Mouse (Mus musculus) kidney, embryonic 14.5 days (tissue): ENCODE data around the gene Glmp. TPM values are rescaled to one million over a fixed set of nuclear protein-coding genes. Genes with fewer than 3 reads are reported as not detected.
"Not testable (repeated sequence)": the region's sequence is repeated elsewhere in the genome, so short reads cannot be mapped to it uniquely, and the experiment has no call there.

Experiments
- ATAC-seq: fragments of 200-750 bp; cut with Nextera tagmentation; 2 replicates; pipeline ENCODE4 v1.8.0; 2017; ENCODE audit warnings: moderate number of reproducible peaks, mild to moderate bottlenecking, moderate TSS enrichment, moderate library complexity; ENCODE audit not compliant: low FRiP score, low TSS enrichment
- H3K27ac ChIP-seq: fragments of 300-500 bp; sonication (generic); 2 replicates; pipeline ENCODE4 v1.5.1; 2014; ENCODE audit warnings: low read depth, mild to moderate bottlenecking, low read length, moderate library complexity, mixed read lengths
- H3K27me3 ChIP-seq: fragments of 300-500 bp; sonication (generic); 2 replicates; pipeline ENCODE4 v1.6.1; 2014; ENCODE audit warnings: mild to moderate bottlenecking, low read length; ENCODE audit not compliant: control insufficient read depth, insufficient read depth
- H3K36me3 ChIP-seq: fragments of 300-500 bp; sonication (generic); 2 replicates; pipeline ENCODE4 v1.6.1; 2014; ENCODE audit warnings: low read length, mixed read lengths; ENCODE audit not compliant: control insufficient read depth, insufficient read depth
- H3K4me1 ChIP-seq: fragments of 300-500 bp; sonication (generic); 2 replicates; pipeline ENCODE4 v1.6.1; 2014; ENCODE audit warnings: low read length, mixed read lengths; ENCODE audit not compliant: control insufficient read depth, insufficient read depth
- H3K4me2 ChIP-seq: fragments of 300-500 bp; sonication (generic); replicated peaks from 2 replicates; pipeline ENCODE4 v1.6.1; 2014; ENCODE audit warnings: low read depth, mild to moderate bottlenecking, low read length
- H3K4me3 ChIP-seq: fragments of 300-500 bp; sonication (generic); 2 replicates; pipeline ENCODE4 v1.5.1; 2014; ENCODE audit warnings: mild to moderate bottlenecking, low read length
- H3K9ac ChIP-seq: fragments of 300-500 bp; sonication (generic); 2 replicates; pipeline ENCODE4 v1.6.1; 2014; ENCODE audit warnings: low read depth, mild to moderate bottlenecking, low read length, moderate library complexity
- H3K9me3 ChIP-seq: fragments of 300-500 bp; sonication (generic); 2 replicates; pipeline ENCODE4 v1.6.1; 2016; ENCODE audit warnings: low read length; ENCODE audit not compliant: control insufficient read depth
- WGBS: fragments of 180-500 bp; shearing (Covaris S2); extraction: QIAGEN DNeasy Blood & Tissue Kit; methylation state at CpG from one replicate; pipeline ENCODE4 v1.1.7; 2014; 5-methylcytosine and 5-hydroxymethylcytosine counted together
- polyA plus RNA-seq: library from polyadenylated mRNA; unstranded; fragments of >200 nt; fragmentation: Nextera tagmentation; extraction: Ambion mirVana; gene quantifications from 2 replicates; pipeline ENCODE4 v1.2.1, GENCODE M21; 2014

The Glmp gene
- polyA plus RNA-seq, 1 experiment from 2014 or later: 138 TPM

DNA sequence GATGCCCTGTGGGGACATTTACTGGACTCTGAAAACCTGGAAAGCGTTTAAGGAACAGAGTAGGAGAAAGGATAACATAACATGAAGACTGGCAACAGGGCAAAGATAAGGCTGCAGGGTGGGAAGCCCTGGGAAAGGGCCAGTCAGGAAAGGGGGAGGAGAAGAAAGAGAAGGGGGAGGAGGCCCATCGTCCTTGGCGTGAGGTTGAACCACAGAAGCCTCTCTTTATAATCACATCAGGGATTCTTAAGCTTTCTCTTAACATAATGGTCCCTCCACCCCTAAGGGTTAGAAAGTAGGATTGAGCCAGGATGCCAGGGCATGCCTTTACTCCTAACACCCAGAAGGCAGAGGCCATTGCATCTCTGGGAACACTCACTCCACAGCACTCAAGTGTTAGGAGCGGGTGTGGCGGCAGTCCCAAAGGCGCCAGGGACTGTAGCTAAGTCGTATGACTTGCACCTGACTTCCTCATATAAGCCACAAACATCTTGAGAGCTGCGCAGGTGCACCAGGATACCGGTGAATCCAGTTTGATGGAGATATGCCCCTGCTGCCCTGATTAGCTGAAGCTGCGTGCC, 36.6 kb upstream of the Glmp start:
- H3K4me1 ChIP-seq, H3K36me3 ChIP-seq, H3K9me3 ChIP-seq, H3K27ac ChIP-seq, H3K4me3 ChIP-seq, H3K27me3 ChIP-seq, ATAC-seq, H3K9ac ChIP-seq, H3K4me2 ChIP-seq: not testable (repeated sequence)
- 84% methylated on average over 8 of the region's 10 CpGs for WGBS

DNA sequence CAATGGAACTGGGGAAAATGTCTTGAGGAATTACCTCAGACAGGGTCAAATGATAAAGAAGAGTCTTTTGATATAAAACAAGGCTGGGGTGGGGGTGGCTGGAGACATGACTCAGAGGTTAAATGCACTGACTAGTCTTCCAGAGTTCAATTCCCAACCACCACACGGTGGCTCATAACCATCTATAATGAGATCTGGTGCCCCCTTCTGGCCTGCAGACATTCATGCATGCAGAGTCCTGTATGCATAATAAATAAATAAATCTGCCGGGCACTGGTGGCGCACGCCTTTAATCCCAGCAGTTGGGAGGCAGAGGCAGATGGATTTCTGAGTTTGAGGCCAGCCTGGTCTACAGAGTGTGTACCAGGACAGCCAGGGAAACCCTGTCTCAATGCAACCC, 32.9 kb upstream of the Glmp start:
- Histone ChIP-seq H3K9me3 (no peaks in the 10 kb centered on the region), H3K27ac (no peak overlapping the region), H3K4me2 (no peak overlapping the region), H3K36me3 (no peaks in the 10 kb centered on the region; the same call in 1 of the 2 replicates), H3K27me3 (no peaks in the 10 kb centered on the region), H3K9ac (no peak overlapping the region), H3K4me1 (peaks cover 5% of the 10 kb centered on the region), H3K4me3 (no peak overlapping the region)
- no peak for ATAC-seq
- 57% methylated on average over 4 of the region's 4 CpGs for WGBS

DNA sequence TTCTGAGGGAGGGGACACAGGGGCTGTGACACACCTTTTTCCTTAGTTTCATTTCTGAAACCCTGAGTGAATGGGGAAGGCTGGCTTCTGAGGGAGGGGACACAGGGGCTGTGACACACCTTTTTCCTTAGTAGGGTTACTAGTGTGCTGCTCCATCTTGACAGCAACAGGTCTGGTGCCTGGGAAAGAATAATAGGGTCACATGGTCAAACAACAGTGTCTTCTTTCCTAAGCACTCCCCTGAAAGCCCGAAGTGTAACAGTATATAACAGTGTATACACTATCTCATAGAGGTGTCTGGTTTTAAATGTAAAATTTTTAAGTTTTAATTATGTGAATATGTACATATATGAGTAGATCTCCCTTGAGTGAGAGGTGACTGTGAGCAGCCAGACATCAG, 29.6 kb upstream of the Glmp start:
- Histone ChIP-seq H3K9ac (peak overlapping the region; percentile 69; the same call in 1 of the 2 replicates), H3K4me3 (peak overlapping the region; percentile 81; the same call in 1 of the 2 replicates)
- WGBS: 35% methylated on average over 1 of the region's 1 CpGs

DNA sequence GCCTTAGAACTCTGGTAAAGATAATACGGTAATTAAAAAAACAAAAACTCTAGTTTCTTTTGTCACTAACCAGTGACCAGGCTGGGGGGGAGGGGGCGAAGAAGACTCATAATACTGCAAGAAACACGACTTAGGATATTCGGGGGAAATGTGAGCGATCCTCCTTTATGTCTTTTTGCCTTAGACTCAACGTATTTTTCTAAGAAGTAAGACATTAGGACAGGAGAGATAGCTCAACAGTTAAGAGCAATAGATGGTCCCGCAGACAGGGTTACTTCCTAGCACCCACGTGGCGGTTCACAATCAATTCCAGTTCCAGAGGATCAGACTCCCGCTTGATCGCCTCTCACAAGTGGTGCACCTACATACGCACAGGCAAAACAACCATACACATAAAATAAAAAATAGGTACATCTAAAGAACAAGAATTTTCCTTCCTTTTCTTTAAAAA, 28.7 kb upstream of the Glmp start:
- H3K36me3 ChIP-seq: peaks cover 24% of the 10 kb centered on the region
- H3K27ac ChIP-seq: peak overlapping the region; percentile 88
- peak overlapping the region; percentile 57 for H3K4me2 ChIP-seq
- peak; percentile 14; the same call in 1 of the 2 replicates for ATAC-seq
- 2% methylated on average over 12 of the region's 12 CpGs for WGBS
- peaks cover 19% of the 10 kb centered on the region for H3K4me1 ChIP-seq
- no peaks in the 10 kb centered on the region for H3K27me3 ChIP-seq
- H3K4me3 ChIP-seq: peak overlapping the region; percentile 81
- H3K9ac ChIP-seq: peak overlapping the region; percentile 69
- H3K9me3 ChIP-seq: no peaks in the 10 kb centered on the region

More for the DNA sequence above, 29.6 kb upstream of the Glmp start:
- H3K27ac ChIP-seq, H3K27me3 ChIP-seq, H3K9me3 ChIP-seq, ATAC-seq: not testable (repeated sequence)
- peaks cover 15% of the 10 kb centered on the region for H3K36me3 ChIP-seq
- H3K4me2 ChIP-seq: peak overlapping the region; percentile 57
- H3K4me1 ChIP-seq: peaks cover 19% of the 10 kb centered on the region

DNA sequence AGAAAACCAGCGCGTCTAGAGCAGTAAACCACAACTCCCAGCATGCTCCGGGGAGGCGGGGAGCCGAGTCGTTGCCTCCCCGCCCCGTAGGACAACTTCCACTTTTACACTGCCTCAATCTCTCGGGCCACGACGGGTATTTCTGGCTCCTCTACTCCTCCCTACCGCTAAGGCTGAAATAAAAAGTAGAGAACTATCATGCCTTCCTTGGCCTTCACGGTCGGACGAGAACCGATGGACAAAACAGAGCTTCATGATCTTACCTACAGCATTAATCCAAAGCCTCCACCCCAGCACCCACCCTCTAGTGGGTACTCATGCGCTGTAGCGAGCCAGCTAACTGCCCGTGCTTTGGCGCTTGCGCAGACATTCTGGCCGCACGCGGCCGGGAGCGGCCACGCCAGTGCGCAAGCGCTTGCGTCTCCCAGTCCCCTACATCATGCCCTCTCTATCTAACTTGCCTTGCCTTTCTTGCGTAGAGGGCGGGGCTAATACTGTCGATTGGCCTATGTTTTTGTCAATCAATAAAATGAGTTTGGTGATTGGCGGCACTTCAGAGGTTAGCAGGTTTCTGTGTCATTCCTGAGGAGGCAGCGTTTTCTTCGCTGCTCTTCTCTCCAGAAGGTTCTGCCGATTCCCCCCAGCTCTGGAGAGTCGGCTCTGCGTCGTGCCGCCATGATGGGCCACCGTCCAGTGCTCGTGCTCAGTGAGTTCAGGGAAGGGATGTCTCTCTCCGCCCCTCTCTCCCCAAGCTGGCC, 28.1 kb upstream of the Glmp start, which contains the start of the genes Tsacc and Cct3:
Tsacc (minus strand) TSS at position 439 of the 758 bp plus-strand sequence.
Cct3 (plus strand) TSS at position 556 of the 758 bp plus-strand sequence.
- peak; percentile 99 for ATAC-seq
- H3K4me2 ChIP-seq: peak within 1 kb of the TSS; percentile 87
- peaks cover 19% of the 10 kb centered on the region for H3K4me1 ChIP-seq
- peaks cover 30% of the 10 kb centered on the region for H3K36me3 ChIP-seq
- no peaks in the 10 kb centered on the region for H3K9me3 ChIP-seq
- no peaks in the 10 kb centered on the region for H3K27me3 ChIP-seq
- H3K4me3 ChIP-seq: peak within 1 kb of the TSS; percentile 81
- peak within 1 kb of the TSS; percentile 88 for H3K9ac ChIP-seq
- peak within 1 kb of the TSS; percentile 91 for H3K27ac ChIP-seq
- under 1% methylated on average over 44 of the region's 44 CpGs for WGBS

DNA sequence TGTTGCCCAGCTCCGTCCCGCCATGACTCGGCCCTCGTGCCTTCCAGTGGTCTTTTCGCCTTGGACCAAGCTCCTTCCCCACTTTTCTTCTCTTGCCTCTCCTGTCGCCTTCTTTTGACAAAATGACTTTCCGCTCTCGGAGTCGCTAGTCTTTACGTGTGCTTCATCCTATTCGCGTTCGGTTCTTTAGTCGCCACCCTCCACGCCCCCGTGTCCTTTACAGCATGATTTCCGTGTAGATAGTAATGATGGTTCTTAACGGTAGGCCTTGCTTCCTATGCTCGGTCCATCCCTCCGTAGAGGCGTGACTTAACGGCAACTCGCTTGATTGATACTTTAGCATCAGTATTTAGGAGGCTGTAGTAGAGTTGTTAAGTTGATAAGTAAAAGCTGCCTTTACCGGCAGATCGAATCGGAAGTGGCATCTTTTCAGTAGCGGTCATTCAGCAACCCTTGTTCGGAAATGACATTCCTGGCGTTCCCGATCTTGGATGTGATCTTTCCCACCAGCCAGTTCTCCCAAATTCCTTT, 27.4 kb upstream of the Glmp start:
- under 1% methylated on average over 30 of the region's 30 CpGs for WGBS
- Histone ChIP-seq H3K4me2 (peak overlapping the region; percentile 87), H3K27me3 (no peaks in the 10 kb centered on the region), H3K4me1 (peaks cover 19% of the 10 kb centered on the region), H3K9ac (peak overlapping the region; percentile 88), H3K27ac (peak overlapping the region; percentile 91), H3K9me3 (no peaks in the 10 kb centered on the region), H3K36me3 (peaks cover 37% of the 10 kb centered on the region), H3K4me3 (peak overlapping the region; percentile 81)
- ATAC-seq: no peak

DNA sequence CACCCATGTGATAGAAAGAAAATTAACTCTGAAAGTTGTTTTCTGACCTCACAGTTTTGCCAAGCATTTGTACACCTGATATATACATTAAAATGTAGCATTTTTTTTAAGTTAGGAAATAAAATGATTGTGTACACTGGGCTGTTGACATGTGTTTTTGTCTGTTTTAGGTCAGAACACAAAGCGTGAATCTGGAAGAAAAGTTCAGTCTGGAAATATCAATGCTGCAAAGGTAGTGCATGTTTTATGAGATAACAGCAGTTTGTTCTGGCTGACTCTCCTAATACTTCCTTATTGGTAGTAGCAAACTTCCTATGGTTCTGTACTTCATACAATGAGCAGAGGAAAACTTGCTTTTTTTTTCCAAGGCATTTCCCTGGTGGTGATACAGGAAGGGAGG, 25.7 kb upstream of the Glmp start:
- ATAC-seq: no peak
- peaks cover 54% of the 10 kb centered on the region for H3K36me3 ChIP-seq

DNA sequence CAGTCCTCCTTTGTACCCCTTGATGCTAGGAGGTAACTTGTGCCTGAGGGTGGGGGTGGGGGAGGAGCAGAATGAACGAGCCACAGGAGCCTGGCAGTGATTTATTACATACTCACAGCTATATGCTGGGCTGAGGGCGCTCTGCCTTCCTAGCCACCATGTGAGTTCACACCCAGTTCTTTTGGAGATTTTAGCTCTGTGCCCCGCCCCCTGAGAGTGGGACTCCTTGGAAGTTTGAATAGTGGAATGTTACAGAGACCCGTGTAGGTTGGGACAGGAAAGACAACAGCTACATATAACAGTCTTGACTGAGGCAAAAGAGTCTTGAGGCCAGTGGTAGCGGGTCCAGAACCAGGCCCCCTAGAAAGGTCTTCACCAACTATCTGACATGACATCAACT, 4.1 kb downstream of the Glmp start:
- no peak overlapping the region for H3K27ac ChIP-seq
- 58% methylated on average over 5 of the region's 5 CpGs for WGBS
- no peak overlapping the region for H3K4me3 ChIP-seq
- peaks cover 26% of the 10 kb centered on the region for H3K36me3 ChIP-seq
- no peak overlapping the region for H3K9ac ChIP-seq
- H3K4me1 ChIP-seq: peaks cover 9% of the 10 kb centered on the region; the same call in 1 of the 2 replicates
- H3K27me3 ChIP-seq: no peaks in the 10 kb centered on the region
- no peak overlapping the region for H3K4me2 ChIP-seq
- ATAC-seq: no peak
- no peaks in the 10 kb centered on the region for H3K9me3 ChIP-seq

More for the DNA sequence above, 25.7 kb upstream of the Glmp start:
- WGBS: 95% methylated on average over 1 of the region's 1 CpGs
- no peaks in the 10 kb centered on the region for H3K9me3 ChIP-seq
- H3K4me1 ChIP-seq: peaks cover 19% of the 10 kb centered on the region
- H3K4me3 ChIP-seq: no peak overlapping the region
- no peak overlapping the region for H3K27ac ChIP-seq
- no peak overlapping the region for H3K4me2 ChIP-seq
- no peak overlapping the region for H3K9ac ChIP-seq
- H3K27me3 ChIP-seq: no peaks in the 10 kb centered on the region

DNA sequence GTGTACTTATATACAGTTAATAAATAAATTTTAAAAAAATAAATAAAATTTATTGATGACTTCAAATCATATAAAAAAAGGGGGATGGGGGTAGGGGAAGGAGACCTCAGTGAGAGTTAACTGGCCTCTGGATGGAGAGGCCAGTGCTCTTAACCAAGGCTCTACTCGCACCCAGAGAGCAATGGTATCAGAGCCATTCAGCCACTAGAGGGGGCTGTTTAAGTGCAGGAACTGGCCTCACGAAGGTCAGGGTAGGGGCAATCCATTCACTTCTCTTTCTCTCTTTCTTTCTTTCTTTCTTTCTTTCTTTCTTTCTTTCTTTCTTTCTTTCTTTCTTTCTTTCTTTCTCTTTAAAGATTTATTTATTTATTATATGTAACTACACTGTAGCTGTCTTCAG, 6.5 kb downstream of the Glmp start:
- Histone ChIP-seq H3K4me2 (no peak overlapping the region), H3K9ac (no peak overlapping the region), H3K36me3 (peaks cover 26% of the 10 kb centered on the region), H3K4me3 (no peak overlapping the region), H3K9me3 (no peaks in the 10 kb centered on the region), H3K27ac (no peak overlapping the region), H3K4me1 (peaks cover 8% of the 10 kb centered on the region; the same call in 1 of the 2 replicates), H3K27me3 (no peaks in the 10 kb centered on the region)
- 39% methylated on average over 2 of the region's 2 CpGs for WGBS
- ATAC-seq: no peak
